Mouse (Mus musculus) midbrain, embryonic 16.5 days (tissue): ENCODE results near the gene Mrps23. TPM values are rescaled to one million over a fixed set of nuclear protein-coding genes. Genes with fewer than 3 reads are reported as not detected.

Source experiments
- ATAC-seq: fragments of 200-750 bp; cut with Nextera tagmentation; 2 replicates; pipeline ENCODE4 v1.8.0; 2017; ENCODE audit warnings: moderate TSS enrichment
- H3K27ac ChIP-seq: fragments of 300-500 bp; sonication (generic); 2 replicates; pipeline ENCODE4 v1.5.1; 2014; ENCODE audit warnings: mild to moderate bottlenecking, low read length, mixed read lengths
- H3K27me3 ChIP-seq: fragments of 300-500 bp; sonication (generic); 2 replicates; pipeline ENCODE4 v1.6.1; 2014; ENCODE audit warnings: low read depth, low read length, mixed read lengths; ENCODE audit not compliant: control insufficient read depth, insufficient read depth
- H3K36me3 ChIP-seq: fragments of 300-500 bp; sonication (generic); 2 replicates; pipeline ENCODE4 v1.6.1; 2014; ENCODE audit warnings: mild to moderate bottlenecking, low read length, moderate library complexity, mixed read lengths; ENCODE audit not compliant: control insufficient read depth, insufficient read depth
- H3K4me1 ChIP-seq: fragments of 300-500 bp; sonication (generic); 2 replicates; pipeline ENCODE4 v1.6.1; 2014; ENCODE audit warnings: mild to moderate bottlenecking, low read length, mixed read lengths; ENCODE audit not compliant: control insufficient read depth, insufficient read depth
- H3K4me2 ChIP-seq: fragments of 300-500 bp; sonication (generic); 2 replicates; pipeline ENCODE4 v1.6.1; 2014; ENCODE audit warnings: mild to moderate bottlenecking, low read length, mixed read lengths
- H3K4me3 ChIP-seq: fragments of 300-500 bp; sonication (generic); 2 replicates; pipeline ENCODE4 v1.5.1; 2014; ENCODE audit warnings: low read depth, mild to moderate bottlenecking, low read length, moderate library complexity, mixed read lengths
- H3K9ac ChIP-seq: fragments of 300-500 bp; sonication (generic); 2 replicates; pipeline ENCODE4 v1.6.1; 2014; ENCODE audit warnings: low read depth, low read length, mixed read lengths
- H3K9me3 ChIP-seq: fragments of 300-500 bp; sonication (generic); replicated peaks from 2 replicates; pipeline ENCODE4 v1.6.1; 2014; ENCODE audit warnings: mild to moderate bottlenecking, low read length, mixed read lengths; ENCODE audit not compliant: control insufficient read depth, poor library complexity, severe bottlenecking
- WGBS: fragments of 180-500 bp; shearing (Covaris S2); extraction: QIAGEN DNeasy Blood & Tissue Kit; methylation state at CpG from one replicate; pipeline ENCODE4 v1.1.7; 2014; 5-methylcytosine and 5-hydroxymethylcytosine counted together
- polyA plus RNA-seq: library from polyadenylated mRNA; unstranded; fragments of >200 nt; fragmentation: Nextera tagmentation; extraction: Ambion mirVana; gene quantifications from 2 replicates; pipeline ENCODE4 v1.2.1, GENCODE M21; 2015

The Mrps23 gene
- polyA plus RNA-seq, 1 experiment from 2014 or later: 65.4 TPM

DNA sequence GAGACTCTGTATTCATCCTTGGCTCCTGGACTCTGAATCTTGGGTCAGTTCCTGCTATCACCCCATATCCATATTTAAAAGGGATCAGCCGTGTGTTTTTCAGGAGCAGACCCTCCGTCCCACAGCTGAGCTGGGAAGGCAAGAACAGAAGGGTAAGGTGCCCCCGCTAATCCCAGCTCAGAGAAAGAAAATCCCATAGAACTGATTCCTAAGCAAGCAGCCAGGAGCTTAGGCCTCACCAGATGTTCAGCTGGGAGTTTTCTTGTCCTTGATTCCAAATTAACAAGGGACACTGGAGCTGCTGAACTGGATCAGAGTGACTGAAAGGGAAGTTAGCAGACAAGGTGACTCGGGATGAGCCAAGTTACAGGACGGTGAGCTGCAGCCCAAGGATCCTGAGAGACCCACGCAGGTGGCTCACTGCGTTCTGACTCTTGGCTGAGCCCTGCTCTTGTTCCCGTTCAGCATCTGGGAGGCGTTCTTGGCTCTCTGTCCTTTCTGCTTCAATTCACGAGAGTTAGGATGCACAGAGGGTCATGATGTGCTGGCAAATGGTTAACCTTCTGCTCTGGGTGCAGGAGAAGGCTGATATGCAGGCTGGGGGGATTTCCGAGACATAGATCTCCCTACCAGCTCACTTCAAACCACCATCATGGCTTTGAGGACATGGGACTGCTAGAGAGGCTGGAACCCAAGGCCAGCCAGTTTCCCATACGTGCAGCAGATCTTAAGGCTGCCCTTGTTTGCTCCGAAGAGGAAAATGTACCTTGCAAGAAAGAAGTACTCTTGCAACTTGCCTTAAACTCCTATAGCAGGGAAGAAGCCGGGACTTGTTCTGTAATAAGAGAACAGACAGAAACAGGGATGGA, 17.9 kb upstream of the Mrps23 start:
- no peak for ATAC-seq
- H3K4me3 ChIP-seq: no peak overlapping the region
- H3K4me1 ChIP-seq: peaks cover 16% of the 10 kb centered on the region
- H3K27me3 ChIP-seq: peaks cover 3% of the 10 kb centered on the region; the same call in 1 of the 2 replicates
- H3K27ac ChIP-seq: no peak overlapping the region
- H3K9me3 ChIP-seq: no peaks in the 10 kb centered on the region
- 41% methylated on average over 14 of the region's 14 CpGs for WGBS
- peak overlapping the region; percentile 11; the same call in 1 of the 2 replicates for H3K9ac ChIP-seq
- H3K4me2 ChIP-seq: no peak overlapping the region
- peaks cover 17% of the 10 kb centered on the region for H3K36me3 ChIP-seq

DNA sequence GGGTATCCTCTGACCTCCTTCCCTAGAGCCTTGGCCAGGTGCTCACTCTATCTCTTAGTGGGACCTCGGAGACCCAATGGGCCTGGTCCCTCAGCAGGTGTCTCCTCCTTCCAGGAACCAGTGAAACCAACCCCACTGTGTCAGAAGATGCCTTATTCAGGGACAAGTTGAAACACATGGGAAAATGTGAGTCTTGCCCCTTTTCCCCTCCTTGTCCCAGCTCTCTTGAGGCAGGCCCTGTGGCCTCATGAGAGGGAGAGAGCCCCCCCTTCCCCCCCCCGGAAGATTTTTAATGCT, 17.3 kb upstream of the Mrps23 start:
- H3K9me3 ChIP-seq: no peaks in the 10 kb centered on the region
- no peak overlapping the region for H3K4me3 ChIP-seq
- H3K36me3 ChIP-seq: peaks cover 17% of the 10 kb centered on the region
- H3K27ac ChIP-seq: 0 out of 2 replicates have a peak overlapping the region, but pooled peaks have one; percentile 43
- WGBS: 15% methylated on average over 2 of the region's 2 CpGs
- no peak; the same call in 1 of the 2 replicates for ATAC-seq
- peaks cover 16% of the 10 kb centered on the region for H3K4me1 ChIP-seq
- H3K9ac ChIP-seq: no peak overlapping the region
- no peak overlapping the region for H3K4me2 ChIP-seq
- H3K27me3 ChIP-seq: peaks cover 7% of the 10 kb centered on the region

DNA sequence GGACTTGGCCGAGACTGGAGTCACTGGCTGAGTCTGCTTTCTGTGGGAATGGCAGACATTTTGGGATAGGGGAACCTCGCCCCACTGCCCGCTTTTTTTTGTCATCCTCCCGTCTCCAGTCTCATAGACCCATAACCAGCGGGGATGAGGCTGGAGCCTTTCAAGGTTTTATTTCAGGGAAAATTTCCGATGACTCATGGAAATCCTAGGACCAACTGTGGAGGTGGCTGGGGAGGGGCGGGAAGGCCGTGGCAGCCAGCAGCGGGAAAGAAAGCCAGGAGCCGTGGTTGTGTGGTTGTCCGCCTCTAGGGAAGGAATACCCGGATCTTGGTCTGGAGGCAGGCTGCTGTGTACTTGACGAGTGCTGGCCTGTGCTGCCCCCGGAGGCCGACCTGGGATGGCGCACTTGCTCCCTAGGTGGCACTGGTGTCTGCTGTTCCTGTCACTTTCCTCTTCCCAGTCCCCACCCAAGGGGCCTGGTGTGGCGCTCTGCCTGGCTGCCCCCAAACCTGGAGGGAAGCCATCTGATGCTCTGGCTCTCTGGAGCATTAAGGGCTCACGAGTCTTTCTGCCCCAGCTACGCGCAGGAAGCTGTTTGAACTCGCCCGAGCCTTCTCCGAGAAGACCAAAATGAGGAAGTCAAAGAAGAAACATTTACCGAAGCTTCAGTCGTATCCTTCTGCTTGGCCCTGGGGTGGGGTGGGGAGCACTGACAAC, 16.6 kb upstream of the Mrps23 start:
- WGBS: 7% methylated on average over 25 of the region's 25 CpGs
- peak overlapping the region; percentile 49 for H3K4me2 ChIP-seq
- H3K9ac ChIP-seq: peak overlapping the region; percentile 39
- peak overlapping the region; percentile 62 for H3K27ac ChIP-seq
- peak; percentile 85 for ATAC-seq
- H3K4me1 ChIP-seq: peaks cover 16% of the 10 kb centered on the region
- peaks cover 14% of the 10 kb centered on the region for H3K27me3 ChIP-seq
- H3K9me3 ChIP-seq: no peaks in the 10 kb centered on the region
- no peak overlapping the region; the same call in 1 of the 2 replicates for H3K4me3 ChIP-seq
- H3K36me3 ChIP-seq: peaks cover 14% of the 10 kb centered on the region

GRCm38 (mm10) chr11:88188216-88188615, 16.0 kb upstream of the Mrps23 start:
- Histone ChIP-seq H3K4me1 (peaks cover 16% of the 10 kb centered on the region), H3K27me3 (peaks cover 21% of the 10 kb centered on the region), H3K4me3 (no peak overlapping the region), H3K9me3 (no peaks in the 10 kb centered on the region), H3K36me3 (peaks cover 11% of the 10 kb centered on the region), H3K4me2 (peak overlapping the region; percentile 49), H3K9ac (no peak overlapping the region), H3K27ac (no peak overlapping the region)
- no peak for ATAC-seq
- WGBS: 56% methylated on average over 8 of the region's 8 CpGs

- H3K36me3 ChIP-seq: peaks cover 7% of the 10 kb centered on the region
- H3K9me3 ChIP-seq: no peaks in the 10 kb centered on the region
- no peak overlapping the region for H3K9ac ChIP-seq
- H3K4me3 ChIP-seq: no peak overlapping the region
- peaks cover 25% of the 10 kb centered on the region for H3K27me3 ChIP-seq
- ATAC-seq: no peak
- peaks cover 16% of the 10 kb centered on the region for H3K4me1 ChIP-seq
- no peak overlapping the region for H3K27ac ChIP-seq
- H3K4me2 ChIP-seq: no peak overlapping the region
- 90% methylated on average over 7 of the region's 7 CpGs for WGBS
These were observed 15.6 kb upstream of the Mrps23 start for GRCm38 (mm10) chr11:88188635-88189034.

- Histone ChIP-seq H3K36me3 (no peaks in the 10 kb centered on the region), H3K4me2 (no peak overlapping the region), H3K4me1 (peaks cover 5% of the 10 kb centered on the region; the same call in 1 of the 2 replicates), H3K9me3 (no peaks in the 10 kb centered on the region), H3K4me3 (no peak overlapping the region), H3K27me3 (peaks cover 31% of the 10 kb centered on the region), H3K9ac (no peak overlapping the region), H3K27ac (no peak overlapping the region)
- WGBS: 18% methylated on average over 4 of the region's 4 CpGs
- ATAC-seq: no peak
These were observed 11.6 kb upstream of the Mrps23 start for GRCm38 (mm10) chr11:88192595-88192994.

DNA sequence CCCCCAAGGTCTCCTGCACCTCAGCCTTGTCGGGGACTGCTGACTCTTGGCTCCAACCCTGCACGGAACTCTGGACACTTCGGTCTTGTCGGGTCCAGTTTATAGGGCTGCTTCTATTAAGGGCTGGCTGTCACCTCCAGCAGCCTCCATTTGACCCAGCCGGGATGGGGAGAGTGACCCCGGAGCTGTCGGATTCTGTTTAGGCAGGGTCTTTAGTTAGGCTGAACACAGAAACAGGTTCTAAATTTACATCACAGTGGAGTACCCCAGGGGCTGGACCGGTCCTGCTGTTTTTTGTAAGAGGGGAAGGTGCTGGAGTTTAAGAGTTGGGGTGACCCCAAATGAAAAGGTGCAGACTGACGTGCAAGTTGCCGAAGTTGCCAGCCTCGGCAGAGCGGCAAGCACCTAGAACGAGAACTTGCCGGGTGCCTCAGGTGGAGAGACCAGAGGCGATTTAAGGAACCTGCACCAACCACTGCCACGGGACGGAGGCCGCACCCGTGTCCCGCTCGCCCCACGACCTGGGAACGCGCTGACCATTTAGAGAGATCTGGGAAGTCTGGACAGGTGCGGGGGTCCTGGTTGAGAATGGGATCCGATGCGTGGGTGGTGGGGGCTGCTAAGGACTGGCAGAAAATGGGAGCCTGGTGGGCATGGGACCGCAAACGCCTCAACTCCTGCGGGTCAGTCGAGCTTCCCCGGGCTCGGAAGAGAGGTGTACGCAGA, 10.9 kb upstream of the Mrps23 start:
- Histone ChIP-seq H3K9ac (no peak overlapping the region), H3K27me3 (peaks cover 31% of the 10 kb centered on the region), H3K9me3 (no peaks in the 10 kb centered on the region), H3K36me3 (no peaks in the 10 kb centered on the region), H3K4me3 (no peak overlapping the region), H3K4me2 (no peak overlapping the region), H3K27ac (no peak overlapping the region), H3K4me1 (peaks cover 2% of the 10 kb centered on the region; the same call in 1 of the 2 replicates)
- no peak for ATAC-seq
- WGBS: 11% methylated on average over 34 of the region's 34 CpGs

GRCm38 (mm10) chr11:88193824-88194696, 10.1 kb upstream of the Mrps23 start:
- no peak overlapping the region for H3K4me2 ChIP-seq
- 15% methylated on average over 28 of the region's 29 CpGs for WGBS

More at GRCm38 (mm10) chr11:88193824-88194696, 10.1 kb upstream of the Mrps23 start:
- Histone ChIP-seq H3K36me3 (no peaks in the 10 kb centered on the region), H3K27ac (no peak overlapping the region), H3K4me1 (peaks cover 2% of the 10 kb centered on the region; the same call in 1 of the 2 replicates), H3K9me3 (no peaks in the 10 kb centered on the region), H3K27me3 (peaks cover 31% of the 10 kb centered on the region), H3K9ac (no peak overlapping the region), H3K4me3 (no peak overlapping the region)
- no peak for ATAC-seq
